Mouse (Mus musculus) cerebellum, adult 2 months (tissue): Measurements from ENCODE around the gene Tfr2.

ENCODE experiments used
- CTCF ChIP-seq: fragments of 200-500 bp; IDR thresholded peaks from 2 replicates; pipeline ENCODE4 v1.5.1; 2011; ENCODE audit warnings: low read depth, mild to moderate bottlenecking, control low read depth, low read length, moderate library complexity, borderline replicate concordance; ENCODE audit not compliant: insufficient read depth
- POLR2A ChIP-seq: fragments of 200-500 bp; IDR thresholded peaks from 2 replicates; pipeline ENCODE4 v1.6.1; 2011; ENCODE audit warnings: low read length, control low read depth, borderline replicate concordance; ENCODE audit not compliant: insufficient read depth

DNA sequence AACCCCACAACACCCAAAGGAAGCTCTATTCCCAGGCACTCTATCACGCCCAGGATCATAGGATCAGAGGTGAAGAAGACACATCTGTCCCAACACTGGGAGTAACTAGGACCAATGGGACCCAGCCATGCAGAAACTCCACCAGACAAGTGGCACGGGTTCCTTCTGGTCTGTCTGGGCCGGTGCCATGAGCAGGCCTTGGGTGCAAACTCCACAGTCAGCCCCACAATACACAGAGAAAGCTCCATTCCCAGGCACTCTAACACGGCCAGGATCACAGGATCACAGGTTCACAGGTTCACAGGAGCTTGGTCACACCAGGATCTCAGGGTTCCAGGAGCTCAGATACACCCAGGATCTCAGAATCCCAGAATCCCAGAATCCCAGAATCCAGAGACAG is 24.0 kb upstream of the Tfr2 start:
- TF ChIP-seq CTCF (no peak), POLR2A (no peak)
